Mouse (Mus musculus) heart, embryonic 12.5 days (tissue): ENCODE results near the gene Gm36176. TPM values are rescaled to one million over a fixed set of nuclear protein-coding genes. Genes with fewer than 3 reads are reported as not detected.

Experiments
- ATAC-seq: fragments of 200-750 bp; cut with Nextera tagmentation; 2 replicates; pipeline ENCODE4 v1.8.0; 2017; ENCODE audit warnings: moderate TSS enrichment, moderate library complexity; ENCODE audit not compliant: insufficient number of reproducible peaks, low FRiP score
- H3K27ac ChIP-seq: fragments of 300-500 bp; sonication (generic); 2 replicates; pipeline ENCODE4 v1.5.1; 2016; ENCODE audit warnings: mild to moderate bottlenecking, moderate library complexity; ENCODE audit not compliant: poor library complexity, severe bottlenecking
- H3K27me3 ChIP-seq: fragments of 300-500 bp; sonication (generic); replicated peaks from 2 replicates; pipeline ENCODE4 v1.6.1; 2016; ENCODE audit warnings: mild to moderate bottlenecking, moderate library complexity
- H3K36me3 ChIP-seq: fragments of 300-500 bp; sonication (generic); 2 replicates; pipeline ENCODE4 v1.6.1; 2016; ENCODE audit warnings: mild to moderate bottlenecking, moderate library complexity
- H3K4me1 ChIP-seq: fragments of 300-500 bp; sonication (generic); replicated peaks from 2 replicates; pipeline ENCODE4 v1.6.1; 2016; ENCODE audit warnings: mild to moderate bottlenecking
- H3K4me2 ChIP-seq: fragments of 300-500 bp; sonication (generic); 2 replicates; pipeline ENCODE4 v1.6.1; 2016; ENCODE audit warnings: mild to moderate bottlenecking, moderate library complexity
- H3K4me3 ChIP-seq: fragments of 300-500 bp; sonication (generic); 2 replicates; pipeline ENCODE4 v1.5.1; 2016; ENCODE audit warnings: mild to moderate bottlenecking
- H3K9ac ChIP-seq: fragments of 300-500 bp; sonication (generic); 2 replicates; pipeline ENCODE4 v1.6.1; 2016; ENCODE audit warnings: mild to moderate bottlenecking, moderate library complexity
- H3K9me3 ChIP-seq: fragments of 300-500 bp; sonication (generic); replicated peaks from 2 replicates; pipeline ENCODE4 v1.6.1; 2016; ENCODE audit warnings: mild to moderate bottlenecking, moderate library complexity
- WGBS: fragments of 180-500 bp; shearing (Covaris S2); methylation state at CpG from one replicate; pipeline ENCODE4 v1.1.7; 2016; 5-methylcytosine and 5-hydroxymethylcytosine counted together
- polyA plus RNA-seq: library from polyadenylated mRNA; unstranded; fragments of >200 nt; fragmentation: Nextera tagmentation; extraction: Ambion mirVana; gene quantifications from 2 replicates; pipeline ENCODE4 v1.2.1, GENCODE M21; 2016

Gm36176 gene
- polyA plus RNA-seq, 1 experiment from 2014 or later: not detected

- no peaks in the 10 kb centered on the region for H3K4me1 ChIP-seq
- no peak within 1 kb of the TSS for H3K4me2 ChIP-seq
- no peak within 1 kb of the TSS for H3K27ac ChIP-seq
- no peaks in the 10 kb centered on the region for H3K27me3 ChIP-seq
- H3K9me3 ChIP-seq: no peaks in the 10 kb centered on the region
- WGBS: 65% methylated on average over 9 of the region's 9 CpGs
- no peak for ATAC-seq
- H3K9ac ChIP-seq: no peak within 1 kb of the TSS
- no peaks in the 10 kb centered on the region for H3K36me3 ChIP-seq
- H3K4me3 ChIP-seq: no peak within 1 kb of the TSS
Measured at GRCm38 (mm10) chr10:77835647-77836046, 11.0 kb upstream of the Gm36176 start, which contains the start of gene Krtap10-10. TSS of gene Krtap10-10 (plus strand) at chr10:77835947.

GRCm38 (mm10) chr10:77839006-77839405, 7.6 kb upstream of the Gm36176 start:
- WGBS: 62% methylated on average over 6 of the region's 6 CpGs

GRCm38 (mm10) chr10:77846961-77847360, 358 bp downstream of the Gm36176 start:
- Histone ChIP-seq H3K9me3 (peaks cover 19% of the 10 kb centered on the region), H3K4me2 (no peak overlapping the region), H3K36me3 (no peaks in the 10 kb centered on the region), H3K4me3 (no peak overlapping the region), H3K27ac (no peak overlapping the region), H3K27me3 (no peaks in the 10 kb centered on the region), H3K4me1 (no peaks in the 10 kb centered on the region), H3K9ac (no peak overlapping the region)
- ATAC-seq: no peak
- 5% methylated on average over 2 of the region's 2 CpGs for WGBS

More at GRCm38 (mm10) chr10:77839006-77839405, 7.6 kb upstream of the Gm36176 start:
- H3K9ac ChIP-seq: no peak overlapping the region
- no peaks in the 10 kb centered on the region for H3K36me3 ChIP-seq
- no peak for ATAC-seq
- H3K4me3 ChIP-seq: no peak overlapping the region
- no peaks in the 10 kb centered on the region for H3K4me1 ChIP-seq
- no peak overlapping the region for H3K4me2 ChIP-seq
- H3K27me3 ChIP-seq: no peaks in the 10 kb centered on the region
- peaks cover 16% of the 10 kb centered on the region for H3K9me3 ChIP-seq
- no peak overlapping the region for H3K27ac ChIP-seq

- WGBS: 71% methylated on average over 2 of the region's 2 CpGs
- no peaks in the 10 kb centered on the region for H3K4me1 ChIP-seq
- peaks cover 5% of the 10 kb centered on the region; the same call in 1 of the 2 replicates for H3K27me3 ChIP-seq
- peaks cover 19% of the 10 kb centered on the region for H3K9me3 ChIP-seq
- no peak overlapping the region for H3K4me3 ChIP-seq
- no peaks in the 10 kb centered on the region for H3K36me3 ChIP-seq
- H3K4me2 ChIP-seq: no peak overlapping the region
- no peak for ATAC-seq
- H3K9ac ChIP-seq: no peak overlapping the region
- H3K27ac ChIP-seq: no peak overlapping the region
Measured at GRCm38 (mm10) chr10:77847538-77847937, 935 bp downstream of the Gm36176 start.

- Histone ChIP-seq H3K36me3 (no peaks in the 10 kb centered on the region), H3K9me3 (peaks cover 5% of the 10 kb centered on the region)
- 56% methylated on average over 9 of the region's 9 CpGs for WGBS
Measured at GRCm38 (mm10) chr10:77852559-77852958, 6.0 kb downstream of the Gm36176 start, which contains the start of gene Gm10318. TSS of gene Gm10318 (plus strand) at chr10:77852859.

GRCm38 (mm10) chr10:77861675-77862074, 15.1 kb downstream of the Gm36176 start, which contains the start of gene Gm3285:
TSS of gene Gm3285 (plus strand) at chr10:77861975.
- WGBS: 50% methylated on average over 7 of the region's 7 CpGs
- 0 out of 2 replicates have a peak, but pooled peaks cover 4% of the 10 kb centered on the region for H3K4me1 ChIP-seq
- no peaks in the 10 kb centered on the region for H3K36me3 ChIP-seq
- H3K27me3 ChIP-seq: peaks cover 13% of the 10 kb centered on the region
- H3K4me2 ChIP-seq: no peak within 1 kb of the TSS
- H3K27ac ChIP-seq: no peak within 1 kb of the TSS
- H3K4me3 ChIP-seq: no peak within 1 kb of the TSS
- peaks cover 6% of the 10 kb centered on the region; the same call in 1 of the 2 replicates for H3K9me3 ChIP-seq
- H3K9ac ChIP-seq: no peak within 1 kb of the TSS
- no peak for ATAC-seq

More at GRCm38 (mm10) chr10:77852559-77852958, 6.0 kb downstream of the Gm36176 start, which contains the start of gene Gm10318:
- Histone ChIP-seq H3K27me3 (peaks cover 17% of the 10 kb centered on the region), H3K9ac (no peak within 1 kb of the TSS), H3K4me2 (no peak within 1 kb of the TSS), H3K4me1 (no peaks in the 10 kb centered on the region), H3K4me3 (no peak within 1 kb of the TSS), H3K27ac (no peak within 1 kb of the TSS)
- ATAC-seq: no peak

GRCm38 (mm10) chr10:77864067-77864761, 17.6 kb downstream of the Gm36176 start:
- Histone ChIP-seq H3K4me2 (peak overlapping the region; percentile 52), H3K4me3 (0 out of 2 replicates have a peak overlapping the region, but pooled peaks have one; percentile 9), H3K36me3 (no peaks in the 10 kb centered on the region), H3K9ac (no peak overlapping the region), H3K27ac (no peak overlapping the region), H3K9me3 (no peaks in the 10 kb centered on the region), H3K4me1 (0 out of 2 replicates have a peak, but pooled peaks cover 4% of the 10 kb centered on the region), H3K27me3 (peaks cover 15% of the 10 kb centered on the region)
- ATAC-seq: peak; percentile 33
- WGBS: 28% methylated on average over 14 of the region's 14 CpGs

GRCm38 (mm10) chr10:77864762-77865143, 18.1 kb downstream of the Gm36176 start:
- ATAC-seq: no peak
- Histone ChIP-seq H3K4me1 (0 out of 2 replicates have a peak, but pooled peaks cover 4% of the 10 kb centered on the region), H3K4me2 (peak overlapping the region; percentile 52), H3K9ac (no peak overlapping the region), H3K27me3 (peaks cover 20% of the 10 kb centered on the region), H3K9me3 (no peaks in the 10 kb centered on the region), H3K4me3 (0 out of 2 replicates have a peak overlapping the region, but pooled peaks have one; percentile 9), H3K27ac (no peak overlapping the region), H3K36me3 (no peaks in the 10 kb centered on the region)
- 37% methylated on average over 11 of the region's 11 CpGs for WGBS

GRCm38 (mm10) chr10:77867546-77867945, 20.9 kb downstream of the Gm36176 start:
- no peak overlapping the region for H3K9ac ChIP-seq

GRCm38 (mm10) chr10:77869651-77870050, 23.0 kb downstream of the Gm36176 start:
- Histone ChIP-seq H3K27me3 (peaks cover 13% of the 10 kb centered on the region; the same call in 1 of the 2 replicates), H3K4me2 (no peak overlapping the region), H3K4me1 (0 out of 2 replicates have a peak, but pooled peaks cover under 1% of the 10 kb centered on the region), H3K9me3 (0 out of 2 replicates have a peak, but pooled peaks cover 7% of the 10 kb centered on the region), H3K4me3 (no peak overlapping the region), H3K27ac (no peak overlapping the region), H3K9ac (no peak overlapping the region), H3K36me3 (no peaks in the 10 kb centered on the region)
- ATAC-seq: no peak
- 78% methylated on average over 7 of the region's 7 CpGs for WGBS

More at GRCm38 (mm10) chr10:77867546-77867945, 20.9 kb downstream of the Gm36176 start:
- no peak for ATAC-seq
- Histone ChIP-seq H3K4me1 (0 out of 2 replicates have a peak, but pooled peaks cover 4% of the 10 kb centered on the region), H3K27ac (no peak overlapping the region), H3K4me2 (no peak overlapping the region), H3K36me3 (no peaks in the 10 kb centered on the region), H3K27me3 (peaks cover 20% of the 10 kb centered on the region), H3K4me3 (no peak overlapping the region), H3K9me3 (0 out of 2 replicates have a peak, but pooled peaks cover 7% of the 10 kb centered on the region)
- 0% methylated on average over 1 of the region's 1 CpGs for WGBS

GRCm38 (mm10) chr10:77878985-77879384, 32.4 kb downstream of the Gm36176 start:
- no peak for ATAC-seq
- no peaks in the 10 kb centered on the region for H3K27me3 ChIP-seq
- H3K9ac ChIP-seq: no peak overlapping the region
- H3K4me2 ChIP-seq: no peak overlapping the region
- WGBS: 52% methylated on average over 6 of the region's 6 CpGs
- no peaks in the 10 kb centered on the region for H3K4me1 ChIP-seq
- H3K36me3 ChIP-seq: no peaks in the 10 kb centered on the region
- no peak overlapping the region for H3K27ac ChIP-seq
- H3K9me3 ChIP-seq: no peaks in the 10 kb centered on the region; the same call in 1 of the 2 replicates
- no peak overlapping the region for H3K4me3 ChIP-seq
